Mouse (Mus musculus): ENCODE results near the gene Rpl34.

Rpl34 gene

DNA sequence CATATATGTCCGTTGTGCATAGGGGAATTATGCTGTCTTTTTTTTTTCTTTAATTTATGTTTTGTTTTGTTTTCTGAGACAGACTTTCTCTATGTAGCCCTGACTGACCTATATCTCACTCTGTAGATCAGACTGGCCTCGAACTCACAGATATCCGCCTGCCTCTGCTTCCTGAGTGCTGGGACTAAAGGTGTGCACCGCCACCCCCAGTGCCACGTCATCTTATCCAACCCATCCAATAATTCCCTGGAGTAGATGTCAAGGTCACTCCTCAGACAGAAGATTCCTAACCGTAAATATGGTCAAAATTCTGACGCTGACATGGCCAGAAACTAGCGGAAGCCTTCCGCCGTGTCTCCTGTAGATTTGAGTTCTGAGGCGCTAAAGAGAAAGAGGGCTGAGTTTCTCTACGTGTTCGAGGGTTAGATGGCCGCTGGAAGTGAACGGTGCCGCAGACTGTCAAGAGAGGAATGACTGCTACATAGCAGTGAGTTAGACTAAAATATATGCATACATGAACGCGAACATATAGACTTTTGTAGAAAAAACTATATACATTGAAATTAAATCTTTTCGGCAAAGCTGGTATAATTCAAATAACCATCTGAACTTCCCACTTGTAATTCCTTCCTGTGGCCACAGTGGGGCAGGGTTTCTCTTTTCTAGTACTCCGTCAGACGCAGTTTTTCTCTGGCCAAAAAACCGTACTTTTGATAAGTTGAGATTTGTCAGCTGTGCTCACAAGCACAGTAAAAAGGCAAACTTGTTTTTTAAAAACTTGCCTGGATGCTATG lies 15.2 kb downstream of the Rpl34 start:
- DNase-seq (ENCODE audit: low spot score in 2 of 2) = peak; percentile 60 to 80

DNA sequence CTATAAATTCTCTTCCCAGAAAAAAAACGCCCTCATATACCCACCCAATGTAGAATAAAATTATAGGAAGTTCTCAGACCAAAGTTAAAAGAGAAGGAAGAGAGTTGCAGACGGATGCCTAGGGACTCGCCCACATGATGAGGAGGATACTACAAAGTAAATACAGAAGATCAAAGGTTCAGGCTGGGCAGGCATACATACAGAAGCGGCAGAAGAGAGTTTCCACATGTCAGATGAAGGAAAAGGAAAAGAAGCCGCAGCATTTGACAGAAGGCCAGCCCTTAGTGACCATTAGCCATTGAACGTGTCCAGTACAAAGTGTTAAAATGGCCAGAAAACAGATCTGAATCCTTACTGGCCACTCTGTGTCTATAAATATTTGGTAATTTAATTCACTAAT lies 17.3 kb downstream of the Rpl34 start:
- DNase-seq (ENCODE audit: low spot score in 2 of 2) = no peak

DNA sequence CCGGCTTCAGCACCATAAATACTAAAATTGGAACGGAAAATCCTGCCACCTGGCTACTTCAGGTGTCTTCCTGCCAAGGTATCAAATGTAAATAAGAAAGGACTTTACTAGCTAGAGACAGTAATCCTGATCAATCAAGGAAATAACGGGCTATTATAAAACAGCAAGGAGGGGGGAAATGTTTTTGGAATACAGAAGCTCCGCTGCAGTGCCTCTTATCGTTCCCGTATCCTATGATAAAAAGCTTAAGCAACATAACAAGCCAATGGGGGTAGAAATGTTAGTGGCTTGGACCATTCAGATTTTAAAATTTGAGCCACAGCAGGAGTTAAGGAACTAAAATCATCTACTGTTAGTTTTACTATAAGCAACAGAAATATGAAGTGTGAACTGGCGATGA lies 20.1 kb downstream of the Rpl34 start:
- no peak for DNase-seq (ENCODE audit: low spot score in 2 of 2)

DNA sequence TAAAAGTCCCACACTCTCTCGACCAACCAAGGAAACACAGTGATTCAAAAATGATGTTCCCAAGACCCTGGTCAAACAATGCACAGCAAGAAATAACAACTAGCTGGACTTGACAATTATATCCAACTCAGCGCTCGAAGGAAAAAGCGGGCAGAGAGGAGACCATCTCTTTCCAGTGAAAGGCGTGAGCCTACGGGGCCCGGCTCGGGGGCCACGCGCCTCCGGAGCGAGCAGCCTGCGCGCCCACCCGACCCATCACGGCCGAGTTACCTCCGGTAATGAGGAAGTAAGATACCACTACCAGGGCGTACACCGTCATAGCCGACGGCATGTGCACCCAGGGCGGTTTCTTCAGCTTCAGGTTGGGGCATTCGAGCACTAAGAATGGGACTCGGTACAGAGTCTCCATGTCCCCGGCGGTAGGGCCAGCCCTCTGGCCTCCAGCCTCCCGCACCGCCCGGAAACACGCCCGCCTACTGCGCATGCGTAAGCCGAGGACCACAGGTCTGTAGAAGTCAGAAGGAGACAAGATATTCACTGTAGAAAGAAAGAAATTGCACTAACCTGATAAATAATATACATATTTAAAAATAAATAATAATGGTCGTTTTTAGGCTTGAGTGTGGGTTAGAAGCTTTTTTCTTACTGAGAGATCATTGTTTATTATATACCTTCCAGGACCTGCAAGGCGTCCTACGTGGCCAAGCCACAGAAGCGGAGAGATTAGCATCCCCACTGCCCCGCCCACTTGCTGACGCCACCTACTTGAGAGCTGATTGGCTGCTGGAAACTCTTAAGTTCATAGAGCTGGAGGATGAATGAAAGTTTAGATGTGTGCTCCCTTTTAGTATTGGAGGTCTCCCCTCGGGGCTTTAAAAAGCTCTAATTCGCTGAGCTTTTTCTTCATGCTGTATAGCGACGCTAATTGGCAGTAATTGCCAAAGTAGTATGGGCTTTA lies 21.0 kb downstream of the Rpl34 start, which contains the start of gene Ostc:
Gene Ostc, minus strand, starts transcription at position 478 of the 958 bp plus-strand sequence.
- DNase-seq (ENCODE audit: low spot score in 2 of 2) = peak; percentile 95 to 98

DNA sequence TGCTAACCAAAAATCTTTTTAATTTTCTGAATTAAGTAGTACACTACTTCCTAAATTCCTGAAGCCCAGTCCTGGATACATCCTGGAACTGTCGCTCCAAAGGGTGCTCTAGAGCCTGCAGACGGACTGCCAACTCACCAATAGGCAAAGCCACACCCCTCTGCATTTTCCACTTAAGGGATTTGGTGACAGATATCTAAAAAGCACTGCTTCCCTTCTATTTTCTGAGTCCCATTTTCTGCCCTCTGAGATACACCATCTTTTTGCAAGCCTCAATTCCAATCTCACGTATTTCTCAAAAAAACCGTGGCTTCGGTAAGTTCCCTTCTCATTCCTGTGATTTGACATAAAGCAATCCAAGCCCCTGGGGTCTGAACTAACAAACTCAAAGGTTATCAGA lies 21.7 kb downstream of the Rpl34 start:
- no peak for DNase-seq (ENCODE audit: low spot score in 2 of 2)

DNA sequence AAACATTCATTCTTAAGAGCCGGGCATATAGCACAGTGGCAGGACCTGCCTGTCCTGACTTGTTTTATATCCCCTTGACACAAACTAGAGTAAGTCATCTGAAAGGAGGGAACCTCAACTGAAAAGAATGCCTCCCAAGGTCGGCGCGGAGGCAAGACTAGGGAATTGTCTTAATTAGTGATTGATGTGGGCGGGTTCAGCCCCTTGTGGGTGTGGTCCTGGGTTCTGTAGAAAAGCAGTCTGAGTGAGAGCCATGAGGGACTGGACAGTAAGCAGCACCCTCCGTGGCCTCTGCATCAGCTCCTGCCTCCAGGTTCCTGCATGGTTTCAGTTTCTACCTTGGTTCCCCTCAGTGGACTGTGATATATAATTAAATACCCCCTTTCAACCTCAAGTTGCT lies 27.9 kb downstream of the Rpl34 start:
- no peak for DNase-seq (ENCODE audit: low spot score in 2 of 2)

DNA sequence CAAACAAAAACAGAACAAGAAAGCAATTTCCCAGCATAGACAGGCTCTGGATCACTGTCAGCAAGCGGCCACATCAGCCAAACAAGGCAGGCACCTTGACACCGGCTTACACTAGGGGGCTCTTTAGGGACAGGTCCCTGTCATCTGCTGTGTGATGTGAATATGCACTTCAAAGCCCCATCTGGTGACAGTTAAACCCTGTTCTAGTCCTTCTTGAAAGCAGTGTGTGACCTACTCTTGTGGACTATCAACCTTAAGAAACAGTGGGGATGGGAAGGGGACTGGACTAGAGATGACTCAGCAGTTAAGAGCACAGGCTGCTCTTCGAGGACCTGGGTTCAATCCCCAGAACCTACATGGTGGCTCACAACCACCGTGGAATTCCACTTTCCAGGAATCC lies 32.6 kb downstream of the Rpl34 start:
- DNase-seq (ENCODE audit: low spot score in 2 of 2) = no peak

DNA sequence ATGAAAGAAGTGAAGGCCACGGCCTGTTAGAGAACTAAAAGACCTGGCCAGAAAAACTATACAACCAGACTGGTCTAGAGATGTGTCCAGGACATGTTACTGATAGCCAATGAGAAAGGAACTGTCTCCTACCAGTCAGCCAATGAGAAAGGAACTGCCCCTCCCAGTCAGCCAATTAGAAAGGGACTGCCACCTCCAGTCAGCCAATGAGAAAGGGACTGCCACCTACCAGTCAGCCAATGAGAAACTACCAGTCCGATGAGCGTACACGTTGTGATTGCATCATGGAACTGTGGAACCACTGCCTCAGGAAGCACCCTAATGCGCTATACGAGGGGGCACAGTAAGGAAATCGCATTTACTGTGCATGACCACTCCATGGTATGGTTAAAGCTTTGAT lies 35.5 kb downstream of the Rpl34 start:
- no peak for DNase-seq (ENCODE audit: low spot score in 2 of 2)

DNA sequence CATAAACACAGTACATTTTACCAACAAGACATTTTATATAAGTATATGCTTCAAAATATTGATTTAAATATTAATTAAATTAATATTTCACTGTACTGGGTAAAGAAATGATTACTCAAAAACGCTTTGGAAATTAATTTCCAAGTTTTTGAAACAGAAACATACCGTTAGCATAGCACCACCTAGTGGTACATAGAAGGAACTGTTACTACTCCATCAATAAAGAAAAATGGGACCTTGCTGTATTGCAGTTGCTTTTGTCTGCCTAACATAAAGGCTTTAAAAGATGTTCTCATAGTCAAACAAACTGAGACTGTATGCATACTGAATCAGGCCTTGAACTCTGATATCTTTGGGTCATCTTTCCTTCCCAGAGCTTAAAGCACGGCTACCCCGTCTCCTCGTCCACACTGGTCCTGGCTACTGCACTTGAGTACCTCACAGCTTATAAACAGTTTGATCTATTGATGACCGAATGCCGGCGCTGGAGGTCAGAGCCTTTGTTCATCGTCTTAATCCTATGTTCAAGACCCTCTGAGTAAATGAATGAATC lies 36.1 kb downstream of the Rpl34 start:
- no peak for DNase-seq (ENCODE audit: low spot score in 2 of 2)

DNA sequence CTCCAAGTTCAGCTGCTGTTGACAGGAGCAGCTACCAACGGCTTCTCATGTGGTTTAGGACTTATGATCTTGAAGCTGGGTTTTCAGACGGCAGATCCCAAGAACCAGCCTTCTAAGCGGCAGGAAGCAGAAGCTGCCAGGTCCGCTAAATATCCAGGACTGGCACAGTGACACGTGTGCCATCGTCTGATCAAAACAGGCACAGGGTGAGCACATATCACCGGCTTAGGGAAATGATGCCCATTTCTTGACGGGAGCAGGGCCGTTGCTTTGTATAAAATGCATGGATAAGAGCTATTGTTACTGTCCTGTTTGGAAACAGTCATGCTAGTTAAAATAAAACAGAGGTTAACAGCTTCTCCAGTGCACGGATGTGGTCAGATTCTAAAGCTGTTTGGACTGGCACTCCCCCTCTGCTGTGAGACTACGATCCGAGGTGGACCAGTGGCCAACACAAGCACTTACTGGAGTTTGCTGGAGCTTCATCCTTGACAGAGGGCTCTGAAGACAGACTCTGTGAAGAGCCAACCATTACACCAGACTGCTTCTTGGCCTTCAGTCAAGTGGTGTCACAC lies 38.5 kb downstream of the Rpl34 start:
- no peak for DNase-seq (ENCODE audit: low spot score in 2 of 2)

DNA sequence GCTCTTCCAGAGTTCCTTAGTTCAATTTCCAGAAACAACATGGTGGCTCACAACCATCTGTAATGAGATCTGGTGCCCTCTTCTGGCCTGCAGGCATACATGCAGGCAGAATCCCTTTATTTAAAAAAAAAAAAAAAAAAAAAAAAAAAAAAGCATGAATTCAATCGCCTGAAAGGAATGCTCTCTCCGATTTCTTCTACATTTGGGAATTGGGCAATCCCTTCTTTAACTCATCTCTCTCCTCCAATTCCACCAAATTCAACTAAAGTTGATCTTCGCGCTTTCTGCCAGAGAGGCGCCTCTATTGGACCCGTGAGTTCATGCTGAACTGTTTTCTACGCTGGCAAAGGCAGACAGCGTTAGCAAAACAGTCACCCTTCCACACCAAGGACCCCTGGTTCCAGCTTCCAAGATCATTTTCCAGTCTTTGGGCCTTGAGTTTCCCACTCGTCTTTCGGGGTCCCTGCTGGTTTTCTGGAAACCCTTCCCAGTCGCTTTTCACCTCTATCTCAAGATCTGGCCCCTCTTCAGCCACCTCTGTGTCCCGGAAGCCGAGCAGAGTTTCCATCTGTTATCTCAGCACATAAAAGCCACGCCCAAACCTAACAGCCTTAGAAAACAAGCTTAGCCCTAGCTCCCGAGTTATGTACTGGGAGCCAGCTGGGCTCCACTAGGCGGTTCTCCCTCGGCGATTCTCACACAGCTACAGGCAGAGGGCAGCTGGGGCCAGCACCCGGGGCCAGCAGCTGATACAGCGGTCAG lies 39.2 kb downstream of the Rpl34 start:
- peak; percentile 24 to 70 for DNase-seq (ENCODE audit: low spot score in 2 of 2)

DNA sequence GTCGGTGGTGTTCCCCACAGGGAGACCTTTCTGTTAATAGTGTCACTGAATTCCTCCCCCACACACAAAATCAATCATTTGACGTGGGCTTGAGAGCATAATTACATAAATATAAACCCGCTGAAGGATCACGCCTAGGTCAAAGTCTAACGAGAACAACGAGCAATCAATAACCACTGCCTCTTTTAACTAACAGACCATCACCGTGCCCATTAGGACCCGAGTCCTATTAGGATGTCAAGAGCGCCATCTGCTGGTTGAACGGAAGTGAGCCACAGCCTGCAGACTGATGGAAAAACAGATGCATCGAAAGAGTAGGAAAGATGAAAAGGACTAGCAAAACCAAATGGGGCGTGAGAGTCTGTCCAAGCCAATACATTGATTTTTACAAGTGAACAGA lies 40.6 kb downstream of the Rpl34 start:
- DNase-seq (ENCODE audit: low spot score in 2 of 2) = peak; percentile 68 to 87

DNA sequence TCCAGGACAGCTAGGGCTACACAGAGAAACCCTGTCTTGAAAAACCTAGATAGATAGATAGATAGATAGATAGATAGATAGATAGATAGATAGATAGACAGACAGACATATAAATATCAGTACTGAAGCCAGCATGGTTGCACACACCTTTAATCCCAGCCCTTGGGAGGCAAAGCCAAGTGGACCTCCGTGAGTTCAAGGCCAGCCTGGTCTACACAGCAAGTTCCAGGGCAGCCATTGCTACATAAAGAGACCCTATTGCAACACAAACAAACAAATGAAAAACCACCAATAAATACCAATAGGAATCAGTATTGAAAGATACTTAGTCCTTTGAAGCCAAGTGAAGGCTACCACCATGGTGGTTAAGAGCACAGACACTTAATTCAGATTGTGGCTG lies 43.1 kb downstream of the Rpl34 start:
- DNase-seq (ENCODE audit: low spot score in 2 of 2) = no peak

DNA sequence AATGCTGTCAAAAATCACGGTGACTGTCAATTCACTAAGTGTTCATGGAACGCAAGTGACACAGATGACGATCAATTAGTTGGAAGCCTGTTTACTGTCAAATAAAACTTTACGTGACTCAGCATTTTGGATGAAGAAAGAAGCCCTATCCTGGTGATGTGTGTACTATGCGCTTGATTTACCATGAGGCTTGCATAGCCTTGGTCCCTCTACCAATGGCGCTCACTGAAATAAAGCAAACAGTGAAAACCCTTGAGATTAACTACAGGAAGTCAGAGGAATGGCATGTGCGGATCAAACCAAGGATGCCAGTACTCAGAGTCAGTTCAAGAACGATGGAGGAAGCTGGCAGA lies 45.2 kb downstream of the Rpl34 start:
- DNase-seq (ENCODE audit: low spot score in 2 of 2) = no peak

DNA sequence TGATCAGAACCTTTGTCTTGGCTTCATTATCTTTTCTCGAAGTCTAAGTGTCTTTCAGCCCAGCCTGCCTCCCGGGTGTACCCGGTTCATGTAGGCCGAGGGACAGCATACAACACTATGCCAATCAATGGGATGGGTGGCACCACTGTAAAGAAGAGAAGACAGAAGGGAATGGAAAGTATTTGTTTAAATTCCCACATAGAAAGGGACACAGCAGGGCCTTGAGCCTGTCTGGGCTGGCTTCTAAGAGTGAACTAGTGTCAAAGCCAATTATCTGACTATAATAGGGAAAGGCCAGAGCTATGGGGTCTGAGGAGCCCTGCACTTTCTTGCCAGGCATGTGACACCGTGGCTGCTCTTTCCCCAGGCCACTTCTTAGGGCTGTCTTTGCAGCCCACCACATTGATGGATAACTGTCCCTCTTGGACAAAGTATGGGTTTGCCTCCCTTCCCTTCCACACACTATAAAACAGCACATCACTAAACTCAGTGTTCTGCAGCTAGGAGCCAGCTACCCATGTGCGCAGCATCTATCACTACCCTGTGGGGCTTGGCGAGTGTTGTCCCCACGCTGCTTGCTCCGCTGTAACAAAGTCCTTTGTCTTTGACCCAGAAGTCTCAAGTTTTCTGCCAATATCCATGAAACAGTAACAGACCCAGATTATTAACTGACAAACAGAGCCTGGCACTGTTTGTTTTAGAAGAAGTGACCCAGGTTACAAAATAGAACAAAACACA lies 45.8 kb downstream of the Rpl34 start:
- DNase-seq (ENCODE audit: low spot score in 2 of 2) = no peak

DNA sequence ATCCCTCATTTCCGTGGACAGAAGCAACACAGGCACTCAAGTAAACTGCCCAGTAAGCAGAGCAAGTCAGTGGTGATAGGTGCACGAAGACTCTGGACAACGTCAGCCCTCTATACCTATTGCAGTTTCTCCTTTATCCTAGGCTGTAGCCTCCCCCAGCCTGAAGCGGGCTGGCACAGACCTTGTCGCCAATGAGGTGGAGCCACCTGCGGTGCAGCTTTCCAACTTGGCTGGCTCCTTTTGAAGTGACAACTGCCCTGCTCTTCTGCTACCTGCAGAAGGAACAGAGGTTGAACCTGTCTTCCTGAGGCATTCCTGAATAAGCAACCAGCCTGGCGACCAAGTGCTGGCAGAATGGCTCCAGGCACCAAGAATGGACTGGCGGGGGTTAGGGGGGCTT lies 46.4 kb downstream of the Rpl34 start:
- no peak for DNase-seq (ENCODE audit: low spot score in 2 of 2)

DNA sequence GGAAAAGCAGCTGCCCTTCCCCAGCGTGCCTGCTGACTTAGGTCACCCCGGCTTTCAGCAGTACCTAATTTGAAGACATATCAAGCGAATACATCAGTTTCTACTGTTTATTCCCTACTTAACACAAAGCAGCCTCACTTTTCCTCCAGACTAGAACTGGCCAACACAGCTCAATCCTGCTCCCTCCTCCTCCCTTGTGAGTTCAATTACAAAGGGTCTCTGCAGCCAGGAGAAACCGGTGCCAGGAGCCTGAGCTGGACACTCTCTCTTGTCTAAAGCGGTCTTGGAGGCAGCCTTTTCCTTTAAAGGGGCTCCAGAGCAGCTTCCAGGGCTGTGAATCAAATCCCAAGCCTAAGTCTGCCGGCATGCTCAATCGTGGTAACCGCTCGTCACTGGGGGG lies 48.0 kb downstream of the Rpl34 start:
- DNase-seq (ENCODE audit: low spot score in 2 of 2) = no peak

DNA sequence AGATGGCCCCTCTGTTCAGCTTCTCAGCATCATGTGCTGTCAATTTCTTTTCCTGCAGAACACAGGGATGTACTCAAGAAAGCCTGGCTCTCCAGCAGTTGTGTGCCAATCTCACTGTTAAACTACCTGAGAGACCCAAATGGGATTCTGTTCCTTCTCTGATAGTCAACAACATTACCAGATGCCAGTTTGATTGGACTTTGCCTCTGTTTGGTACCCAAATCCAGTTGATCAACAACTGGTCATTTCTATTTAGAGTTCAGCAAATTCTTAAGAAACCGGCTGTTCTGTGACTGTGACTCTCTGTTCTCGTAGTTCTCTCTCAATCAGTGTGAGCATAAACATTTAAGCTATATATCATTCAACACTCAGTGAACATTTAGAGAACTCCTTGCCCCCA lies 49.0 kb downstream of the Rpl34 start:
- DNase-seq (ENCODE audit: low spot score in 2 of 2) = no peak

DNA sequence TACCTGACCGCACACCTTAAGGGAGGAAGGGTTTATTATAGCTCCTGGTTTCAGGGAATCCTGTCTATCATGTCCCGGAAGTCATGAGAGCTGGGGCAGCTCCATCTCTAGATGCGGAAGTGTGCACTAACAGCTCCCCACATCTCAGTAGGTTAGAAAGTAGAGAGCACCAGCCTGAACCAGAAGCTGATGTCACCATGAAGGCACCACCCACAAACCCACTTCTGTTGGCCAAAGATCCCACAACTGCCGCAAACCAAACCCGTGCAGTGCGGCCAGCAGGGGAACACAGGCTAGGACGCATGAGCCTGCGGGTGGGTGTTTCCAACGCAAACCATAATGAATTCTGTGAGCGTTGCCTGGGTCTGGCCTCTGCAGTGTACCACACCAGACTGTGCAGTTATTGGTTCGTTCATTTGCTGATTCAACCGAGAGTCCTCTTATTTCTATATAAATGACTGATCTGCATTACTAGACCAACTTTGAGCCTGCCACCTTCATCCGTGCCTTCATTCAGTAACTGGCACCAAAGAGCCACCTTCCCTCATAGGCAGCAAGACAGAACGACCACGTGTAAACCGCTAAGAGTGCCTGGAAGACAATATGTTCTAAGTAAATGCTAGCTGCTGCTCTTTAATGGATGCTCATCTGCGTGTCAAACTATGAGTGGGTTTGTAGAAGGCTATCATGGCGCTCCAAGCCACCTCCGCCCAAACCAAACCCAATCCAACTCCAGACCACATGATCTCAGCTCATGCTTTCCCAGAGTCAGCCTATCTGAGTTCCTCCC lies 52.3 kb downstream of the Rpl34 start:
- peak in 1 of 2 experiments; percentile 55 for DNase-seq (ENCODE audit: low spot score in 2 of 2)
